Mouse (Mus musculus): Measurements from ENCODE around the gene Btbd9.

DNA sequence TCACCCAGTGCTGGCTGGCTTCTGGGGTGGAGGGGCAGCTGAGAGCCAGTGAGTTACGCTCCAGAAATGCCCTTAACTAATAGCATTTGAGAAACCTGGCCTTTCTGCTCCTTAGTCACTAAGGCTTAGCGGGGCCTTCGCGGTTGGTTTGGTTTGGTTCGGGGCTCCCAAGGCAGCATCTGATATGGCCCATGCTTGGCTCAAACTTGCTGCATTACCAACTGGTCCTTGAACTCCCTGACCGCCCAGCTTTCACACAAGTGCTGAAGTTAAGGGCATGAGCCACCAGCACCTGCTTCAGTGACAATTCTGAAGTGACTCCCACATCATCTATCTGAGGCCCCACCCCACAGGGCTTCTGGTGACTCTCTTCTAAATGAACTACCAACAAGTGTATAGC, 28.0 kb upstream of the Btbd9 start:
- TF ChIP-seq CTCF (conservative IDR thresholded peaks at IDR 0.05; ENCODE audit: low read length) (no peak), POU5F1 (IDR thresholded peaks at IDR 0.05; ENCODE audit: borderline replicate concordance, low read length) (no peak)
